Mouse (Mus musculus): ENCODE results near the gene Reep6. TPM values are rescaled to one million over a fixed set of nuclear protein-coding genes. Genes with fewer than 3 reads are reported as not detected.
A peak's percentile ranks its signal among the peaks of the same experiment; 100 is the strongest.

The Reep6 gene
- polyA plus RNA-seq, 1 experiment from 2014 or later, result 255 TPM

DNA sequence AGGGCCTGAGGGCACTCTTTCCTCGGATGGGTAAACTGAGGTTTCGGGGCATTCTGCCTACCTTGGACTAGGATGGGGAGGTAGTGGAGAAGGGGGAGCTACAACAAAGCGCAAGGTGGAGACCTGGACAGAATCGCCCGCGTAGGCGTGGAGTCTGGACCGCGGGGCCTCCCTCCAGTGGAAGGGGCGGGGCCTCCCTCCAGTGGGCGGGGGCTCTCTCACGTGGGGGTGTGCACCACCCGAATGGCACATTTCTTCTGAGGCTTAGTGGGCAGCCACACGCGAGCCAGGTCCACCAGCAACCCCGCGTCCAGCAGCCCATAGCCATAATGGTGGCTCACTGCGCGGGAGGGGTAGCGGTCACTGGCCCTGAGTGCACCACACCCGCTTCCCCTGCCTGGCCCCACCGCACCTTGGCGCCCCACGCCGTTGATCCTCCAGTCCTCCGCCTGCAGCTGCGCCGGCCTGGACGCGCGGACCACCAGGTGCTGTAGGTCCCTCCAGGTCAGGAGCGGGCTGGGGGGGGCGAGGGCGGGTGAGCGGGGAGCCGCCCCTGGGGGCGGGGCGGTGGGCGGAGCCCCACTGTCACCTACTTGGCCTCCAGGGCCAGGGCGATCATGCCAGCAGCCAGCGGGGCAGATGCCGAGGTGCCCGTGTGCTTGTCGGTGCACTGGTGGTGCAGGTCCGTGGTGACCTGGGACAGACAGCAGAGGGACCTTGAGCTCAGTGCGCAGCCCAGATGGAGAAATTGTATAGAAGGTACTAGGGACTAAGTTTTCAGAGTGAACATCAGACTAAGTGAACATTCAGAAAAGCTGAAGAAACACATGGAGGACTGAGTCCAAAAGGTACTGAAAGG is 6.3 kb upstream of the Reep6 start:
- Histone ChIP-seq H3K27me3 (replicated peaks; ENCODE audit: control insufficient read depth, insufficient read depth, low read length) (no peaks in the 10 kb centered on the region), H3K4me2 (ENCODE audit: low read depth, low read length) (peak overlapping the region; percentile 95), H3K9ac (ENCODE audit: low read depth, low read length) (peak overlapping the region; percentile 72), H3K36me3 (ENCODE audit: control insufficient read depth, insufficient read depth, low read length) (peaks cover 4% of the 10 kb centered on the region; the same call in 1 of the 2 replicates), H3K4me3 (ENCODE audit: low read length) (peak overlapping the region; percentile 73), H3K4me1 (ENCODE audit: control insufficient read depth, insufficient read depth, low read length) (peaks cover 33% of the 10 kb centered on the region), H3K9me3 (ENCODE audit: control insufficient read depth, low read length) (no peaks in the 10 kb centered on the region), H3K27ac (ENCODE audit: low read length) (peak overlapping the region; percentile 81)
- peak; percentile 61 for ATAC-seq
- WGBS, result 1% methylated on average over 46 of the region's 46 CpGs

DNA sequence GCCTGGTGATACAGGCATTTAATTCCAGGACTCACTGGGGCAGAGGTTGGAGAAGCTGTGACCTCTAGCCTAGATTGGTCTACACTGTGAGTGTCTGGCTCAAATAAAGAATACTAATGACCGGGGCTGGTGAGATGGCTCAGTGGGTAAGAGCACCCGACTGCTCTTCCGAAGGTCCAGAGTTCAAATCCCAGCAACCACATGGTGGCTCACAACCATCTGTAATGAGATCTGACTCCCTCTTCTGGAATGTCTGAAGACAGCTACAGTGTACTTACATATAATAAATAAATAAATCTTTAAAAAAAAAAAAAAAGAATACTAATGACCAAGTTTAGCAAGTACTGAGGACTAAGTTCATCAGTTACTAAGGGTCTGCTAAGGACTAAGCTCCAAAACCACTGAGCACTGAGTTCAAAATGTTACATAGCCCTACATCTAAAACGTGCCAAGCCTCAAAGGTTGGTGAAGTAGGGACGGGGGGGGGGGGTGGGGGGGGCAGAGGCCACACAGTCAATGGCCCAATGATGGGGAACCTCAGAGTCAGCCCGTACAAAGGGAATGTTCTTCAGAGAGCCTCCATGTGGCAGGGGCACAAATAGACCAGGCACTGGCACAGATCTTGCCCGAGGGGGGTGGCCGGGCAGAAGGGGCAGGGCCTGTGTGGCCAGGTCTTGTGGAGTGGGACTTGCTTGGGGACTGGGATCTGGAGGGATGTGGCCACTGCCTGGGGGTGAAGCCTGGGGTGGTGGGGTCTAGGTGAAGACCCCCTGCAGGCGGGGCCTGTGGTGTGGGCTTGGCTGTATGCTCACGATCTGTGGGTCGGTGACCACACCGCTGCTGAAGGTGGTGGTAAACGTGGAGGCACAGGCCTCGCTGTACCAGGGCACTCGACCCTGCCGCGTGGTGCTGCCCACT is 5.4 kb upstream of the Reep6 start:
- Histone ChIP-seq H3K36me3 (ENCODE audit: control insufficient read depth, insufficient read depth, low read length) (0 out of 2 replicates have a peak, but pooled peaks cover 2% of the 10 kb centered on the region), H3K4me2 (ENCODE audit: low read depth, low read length) (peak overlapping the region; percentile 95; the same call in 1 of the 2 replicates), H3K27ac (ENCODE audit: low read length) (peak overlapping the region; percentile 81), H3K4me3 (ENCODE audit: low read length) (peak overlapping the region; percentile 73), H3K27me3 (replicated peaks; ENCODE audit: control insufficient read depth, insufficient read depth, low read length) (no peaks in the 10 kb centered on the region), H3K4me1 (ENCODE audit: control insufficient read depth, insufficient read depth, low read length) (peaks cover 30% of the 10 kb centered on the region), H3K9me3 (ENCODE audit: control insufficient read depth, low read length) (no peaks in the 10 kb centered on the region), H3K9ac (ENCODE audit: low read depth, low read length) (peak overlapping the region; percentile 72)
- ATAC-seq, result no peak
- WGBS, result 75% methylated on average over 17 of the region's 17 CpGs

DNA sequence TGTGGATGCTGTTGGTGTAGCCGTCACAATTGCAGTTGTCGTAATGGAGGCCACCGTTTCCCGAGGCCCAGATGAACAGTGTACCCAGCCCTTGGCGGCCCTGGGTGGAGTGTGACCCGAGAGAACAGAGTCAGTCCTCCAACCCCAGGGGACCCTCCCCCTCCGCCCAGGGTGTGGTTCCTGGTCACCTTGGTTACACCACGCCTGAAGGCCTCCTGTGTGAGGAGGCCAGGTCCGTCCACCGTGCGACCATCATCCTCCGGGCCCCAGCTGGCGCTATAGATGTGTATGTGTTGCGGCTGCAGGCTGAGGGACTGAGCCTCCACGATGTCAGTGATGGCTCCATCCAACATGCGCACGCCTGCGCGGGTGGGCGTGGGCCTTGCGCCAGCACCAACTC is 4.7 kb upstream of the Reep6 start:
- Histone ChIP-seq H3K4me1 (ENCODE audit: control insufficient read depth, insufficient read depth, low read length) (peaks cover 28% of the 10 kb centered on the region), H3K27ac (ENCODE audit: low read length) (no peak overlapping the region; the same call in none of the 2 replicates), H3K36me3 (ENCODE audit: control insufficient read depth, insufficient read depth, low read length) (0 out of 2 replicates have a peak, but pooled peaks cover 2% of the 10 kb centered on the region), H3K9me3 (ENCODE audit: control insufficient read depth, low read length) (no peaks in the 10 kb centered on the region), H3K4me2 (ENCODE audit: low read depth, low read length) (0 out of 2 replicates have a peak overlapping the region, but pooled peaks have one; percentile 11), H3K27me3 (replicated peaks; ENCODE audit: control insufficient read depth, insufficient read depth, low read length) (no peaks in the 10 kb centered on the region), H3K9ac (ENCODE audit: low read depth, low read length) (peak overlapping the region; percentile 4; the same call in 1 of the 2 replicates), H3K4me3 (ENCODE audit: low read length) (no peak overlapping the region)
- ATAC-seq, result no peak
- 67% methylated on average over 21 of the region's 21 CpGs for WGBS

DNA sequence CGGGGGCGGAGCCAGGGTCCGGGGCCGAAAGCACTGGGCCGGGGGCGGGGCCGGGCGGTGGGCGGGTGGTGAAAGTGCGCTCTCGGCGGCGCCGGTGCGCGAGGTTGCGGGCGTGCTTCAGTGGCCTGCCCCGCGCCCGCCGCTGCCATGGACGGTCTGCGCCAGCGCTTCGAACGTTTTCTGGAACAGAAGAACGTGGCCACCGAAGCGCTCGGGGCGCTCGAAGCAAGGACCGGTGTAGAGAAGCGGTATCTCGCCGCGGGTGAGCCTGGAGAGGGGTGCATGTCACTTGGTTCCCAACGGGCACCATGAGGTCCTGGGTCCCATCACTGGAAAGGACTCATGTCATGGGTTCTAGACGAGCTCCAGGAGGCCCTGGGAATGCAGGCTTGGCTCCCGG is 331 bp downstream of the Reep6 start:
- Histone ChIP-seq H3K9ac (ENCODE audit: low read depth, low read length) (peak overlapping the region; percentile 74), H3K4me1 (ENCODE audit: control insufficient read depth, insufficient read depth, low read length) (peaks cover 17% of the 10 kb centered on the region; the same call in 1 of the 2 replicates), H3K9me3 (ENCODE audit: control insufficient read depth, low read length) (no peaks in the 10 kb centered on the region), H3K4me2 (ENCODE audit: low read depth, low read length) (peak overlapping the region; percentile 91), H3K36me3 (ENCODE audit: control insufficient read depth, insufficient read depth, low read length) (0 out of 2 replicates have a peak, but pooled peaks cover 3% of the 10 kb centered on the region), H3K4me3 (ENCODE audit: low read length) (peak overlapping the region; percentile 65), H3K27me3 (replicated peaks; ENCODE audit: control insufficient read depth, insufficient read depth, low read length) (no peaks in the 10 kb centered on the region), H3K27ac (ENCODE audit: low read length) (peak overlapping the region; percentile 83)
- ATAC-seq, result 0 out of 2 replicates have a peak, but pooled peaks have one; percentile 0
- 1% methylated on average over 39 of the region's 41 CpGs for WGBS

DNA sequence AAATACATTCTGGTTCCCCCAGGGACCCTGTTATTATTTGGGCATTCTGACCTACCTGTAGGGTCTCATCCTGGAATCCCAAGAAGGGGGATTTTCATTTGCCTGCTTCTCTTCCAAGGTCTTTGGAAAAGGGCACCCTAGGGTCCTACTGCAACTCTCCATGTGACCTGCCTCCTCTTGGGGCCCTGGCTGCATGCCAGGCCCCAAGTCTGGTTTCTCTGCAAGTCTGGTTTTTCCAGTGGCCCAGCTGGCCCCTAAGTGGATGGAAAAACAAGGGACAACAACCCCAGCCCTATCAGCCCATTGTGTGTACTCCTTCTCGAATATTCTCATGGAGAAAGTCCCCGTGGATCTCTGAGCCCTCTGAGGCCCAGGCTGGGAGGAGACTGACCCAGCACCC is 1.1 kb downstream of the Reep6 start:
- peak overlapping the region; percentile 91 for H3K4me2 ChIP-seq (ENCODE audit: low read depth, low read length)
- no peaks in the 10 kb centered on the region for H3K27me3 ChIP-seq (replicated peaks; ENCODE audit: control insufficient read depth, insufficient read depth, low read length)
- peak overlapping the region; percentile 83 for H3K27ac ChIP-seq (ENCODE audit: low read length)
- H3K4me1 ChIP-seq (ENCODE audit: control insufficient read depth, insufficient read depth, low read length), result peaks cover 11% of the 10 kb centered on the region; the same call in 1 of the 2 replicates
- 26% methylated on average over 2 of the region's 2 CpGs for WGBS
- peak overlapping the region; percentile 74 for H3K9ac ChIP-seq (ENCODE audit: low read depth, low read length)
- no peak for ATAC-seq
- no peaks in the 10 kb centered on the region for H3K9me3 ChIP-seq (ENCODE audit: control insufficient read depth, low read length)
- H3K36me3 ChIP-seq (ENCODE audit: control insufficient read depth, insufficient read depth, low read length), result 0 out of 2 replicates have a peak, but pooled peaks cover 3% of the 10 kb centered on the region
- H3K4me3 ChIP-seq (ENCODE audit: low read length), result peak overlapping the region; percentile 65

DNA sequence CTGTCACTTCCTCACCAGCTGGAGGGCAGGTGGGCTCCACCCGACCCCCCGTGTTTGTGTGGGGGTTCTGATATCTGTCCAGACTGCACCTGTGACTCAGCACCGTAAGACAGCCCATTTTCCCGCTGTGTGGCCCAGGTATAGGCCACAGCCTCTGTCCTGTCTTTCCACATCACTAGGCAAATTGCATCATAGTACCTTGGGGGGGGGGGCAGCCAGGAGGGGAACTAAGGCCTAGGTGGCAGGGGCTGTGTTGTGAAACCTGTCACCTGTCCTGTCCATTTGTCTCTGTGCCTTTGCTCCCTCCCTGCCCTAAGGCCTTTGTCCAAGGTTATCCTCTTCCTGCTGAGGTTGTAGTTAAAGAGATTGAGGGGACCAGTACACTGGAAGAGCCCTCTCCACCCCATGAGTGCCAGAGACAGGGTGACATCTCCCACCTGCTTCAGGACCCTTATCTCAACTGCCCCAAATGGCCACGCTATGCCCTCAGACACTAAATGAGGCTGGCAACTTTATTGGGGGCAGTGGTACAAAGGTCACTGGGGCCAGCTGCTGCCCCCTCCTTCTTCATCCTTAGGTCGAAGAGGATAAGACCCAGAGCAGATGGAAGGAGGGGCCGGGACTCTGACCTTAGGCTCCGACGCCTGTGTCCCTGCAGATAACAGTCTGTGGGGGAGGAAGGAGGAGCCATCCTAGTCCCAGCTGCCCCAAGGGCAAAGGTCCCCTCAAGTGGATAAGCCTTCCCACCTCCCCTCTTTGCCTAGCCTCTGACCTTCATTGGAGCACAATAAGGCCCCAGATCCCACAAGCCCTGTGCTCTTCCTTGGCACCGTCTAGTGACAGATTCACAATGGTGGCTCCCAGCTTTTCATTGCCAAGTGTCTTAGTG is 2.1 kb downstream of the Reep6 start:
- peak overlapping the region; percentile 88 for H3K27ac ChIP-seq (ENCODE audit: low read length)
- H3K9me3 ChIP-seq (ENCODE audit: control insufficient read depth, low read length), result no peaks in the 10 kb centered on the region
- peak overlapping the region; percentile 65 for H3K4me3 ChIP-seq (ENCODE audit: low read length)
- peak; percentile 69 for ATAC-seq
- peaks cover 11% of the 10 kb centered on the region; the same call in 1 of the 2 replicates for H3K4me1 ChIP-seq (ENCODE audit: control insufficient read depth, insufficient read depth, low read length)
- H3K9ac ChIP-seq (ENCODE audit: low read depth, low read length), result peak overlapping the region; percentile 74
- no peaks in the 10 kb centered on the region for H3K27me3 ChIP-seq (replicated peaks; ENCODE audit: control insufficient read depth, insufficient read depth, low read length)
- 46% methylated on average over 10 of the region's 10 CpGs for WGBS
- H3K36me3 ChIP-seq (ENCODE audit: control insufficient read depth, insufficient read depth, low read length), result 0 out of 2 replicates have a peak, but pooled peaks cover 3% of the 10 kb centered on the region
- peak overlapping the region; percentile 91 for H3K4me2 ChIP-seq (ENCODE audit: low read depth, low read length)

DNA sequence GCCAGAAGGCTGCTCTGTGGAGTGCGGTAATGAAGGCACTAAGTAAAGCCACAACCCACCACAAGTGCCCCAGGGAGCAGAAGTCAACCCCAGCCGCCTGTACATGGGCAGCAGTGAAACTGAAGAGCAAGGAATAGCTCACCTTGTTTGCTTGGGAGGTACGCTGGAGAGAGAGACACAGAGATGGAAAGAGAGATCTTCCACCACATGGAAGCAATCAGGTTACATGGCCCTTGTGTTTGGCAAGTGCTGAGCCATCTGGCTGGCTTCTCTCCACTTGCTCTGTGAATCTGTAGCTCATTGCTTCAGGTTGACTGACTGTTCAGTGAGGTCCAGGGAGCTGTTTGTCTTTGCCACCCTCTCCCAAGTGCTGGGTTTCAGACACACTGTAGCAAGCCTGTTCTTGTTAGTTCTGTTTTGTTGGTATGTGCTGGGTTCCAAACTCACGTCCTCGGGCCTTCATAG is 2.8 kb downstream of the Reep6 start:
- no peaks in the 10 kb centered on the region for H3K27me3 ChIP-seq (replicated peaks; ENCODE audit: control insufficient read depth, insufficient read depth, low read length)
- peak overlapping the region; percentile 88 for H3K27ac ChIP-seq (ENCODE audit: low read length)
- H3K4me2 ChIP-seq (ENCODE audit: low read depth, low read length), result peak overlapping the region; percentile 91
- peaks cover 11% of the 10 kb centered on the region; the same call in 1 of the 2 replicates for H3K4me1 ChIP-seq (ENCODE audit: control insufficient read depth, insufficient read depth, low read length)
- no peak for ATAC-seq
- peak overlapping the region; percentile 15 for H3K4me3 ChIP-seq (ENCODE audit: low read length)
- 0 out of 2 replicates have a peak, but pooled peaks cover 3% of the 10 kb centered on the region for H3K36me3 ChIP-seq (ENCODE audit: control insufficient read depth, insufficient read depth, low read length)
- H3K9me3 ChIP-seq (ENCODE audit: control insufficient read depth, low read length), result no peaks in the 10 kb centered on the region
- 72% methylated on average over 5 of the region's 5 CpGs for WGBS
- peak overlapping the region; percentile 56 for H3K9ac ChIP-seq (ENCODE audit: low read depth, low read length)

DNA sequence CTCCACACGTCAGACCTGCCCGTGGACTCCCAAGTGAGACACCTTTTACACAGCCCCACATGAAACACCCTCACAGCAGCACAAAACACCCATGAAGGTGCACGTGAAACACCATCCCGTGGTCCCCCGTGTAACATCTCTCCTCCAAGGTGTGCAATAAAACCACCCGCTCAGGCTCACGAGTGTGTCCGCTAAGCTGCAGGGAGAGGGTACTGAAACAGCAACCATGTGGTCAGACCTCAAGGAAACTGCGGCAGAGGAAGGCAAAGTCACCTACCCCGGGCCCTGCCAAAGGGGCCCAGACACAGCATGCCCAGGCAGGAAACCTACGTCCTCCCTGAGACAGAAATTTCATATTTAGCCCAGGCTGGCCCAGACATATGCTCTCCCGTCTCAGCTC is 6.5 kb downstream of the Reep6 start:
- H3K4me2 ChIP-seq (ENCODE audit: low read depth, low read length), result no peak overlapping the region
- H3K9me3 ChIP-seq (ENCODE audit: control insufficient read depth, low read length), result no peaks in the 10 kb centered on the region
- H3K4me1 ChIP-seq (ENCODE audit: control insufficient read depth, insufficient read depth, low read length), result 0 out of 2 replicates have a peak, but pooled peaks cover 6% of the 10 kb centered on the region
- 0 out of 2 replicates have a peak, but pooled peaks cover 3% of the 10 kb centered on the region for H3K36me3 ChIP-seq (ENCODE audit: control insufficient read depth, insufficient read depth, low read length)
- no peak overlapping the region for H3K9ac ChIP-seq (ENCODE audit: low read depth, low read length)
- 88% methylated on average over 12 of the region's 12 CpGs for WGBS
- no peak for ATAC-seq
- H3K4me3 ChIP-seq (ENCODE audit: low read length), result no peak overlapping the region
- H3K27ac ChIP-seq (ENCODE audit: low read length), result no peak overlapping the region
- H3K27me3 ChIP-seq (replicated peaks; ENCODE audit: control insufficient read depth, insufficient read depth, low read length), result peaks cover 5% of the 10 kb centered on the region
